In genomic region chr16:91909569-91910335, GRCm38 (mm10) we compare ENCODE assay signal across 31 mouse cellular contexts.
"Had no signal": no experiment of that assay in that cellular context is flagged by ENCODE, and none has a peak within 500 bp of the region (broad histone marks: within the 10 kb centered on the region; RNA-seq: fewer than 3 reads in every experiment).

No protein-coding gene starts in this region.

- DNase-seq: heart, postnatal 10 days; heart, postnatal 14 days; heart, postnatal 36 days; heart, postnatal 4 days; kidney, adult 11 months; kidney, adult 18-20 months; kidney, adult 2 months; kidney, adult 8-10 months; kidney, adult 9 months; kidney, postnatal 10 days; kidney, postnatal 14 days; kidney, postnatal 36 days; kidney, postnatal 4 days; layer of hippocampus, adult 9-11 months; layer of hippocampus, postnatal 36 days had no signal

- H3K27me3 ChIP-seq: heart, embryonic 15.5 days; hindbrain, embryonic 12.5 days; hindbrain, embryonic 13.5 days; hindbrain, embryonic 15.5 days; intestine, embryonic 15.5 days; kidney, embryonic 15.5 days had no signal

- H3K27ac ChIP-seq: heart, embryonic 15.5 days; hindbrain, embryonic 10.5 days; hindbrain, embryonic 12.5 days; hindbrain, embryonic 13.5 days; hindbrain, embryonic 14.5 days; hindbrain, embryonic 15.5 days; hindbrain, postnatal 0 days; intestine, embryonic 15.5 days; kidney, embryonic 15.5 days; kidney, postnatal 0 days; layer of hippocampus, adult 2 months; left cerebral cortex, adult 2 months had no signal

- H3K4me1 ChIP-seq: heart, embryonic 15.5 days; hindbrain, embryonic 10.5 days; hindbrain, embryonic 12.5 days; hindbrain, embryonic 13.5 days; hindbrain, embryonic 15.5 days; intestine, embryonic 15.5 days; kidney, embryonic 15.5 days had no signal

- H3K9me3 ChIP-seq: heart, embryonic 15.5 days; hindbrain, embryonic 10.5 days; hindbrain, embryonic 12.5 days; hindbrain, embryonic 13.5 days; hindbrain, embryonic 15.5 days; intestine, embryonic 15.5 days; kidney, embryonic 15.5 days had no signal

- H3K9ac ChIP-seq: heart, embryonic 15.5 days; hindbrain, embryonic 12.5 days; hindbrain, embryonic 13.5 days; hindbrain, embryonic 14.5 days; hindbrain, embryonic 15.5 days; intestine, embryonic 15.5 days; kidney, embryonic 15.5 days had no signal

- ATAC-seq: hindbrain, embryonic 16.5 days; hindbrain, postnatal 0 days; inflammation-experienced regulatory T-cells, adult 6 months; intestine, embryonic 15.5 days; intestine, embryonic 16.5 days; intestine, postnatal 0 days had no signal

- H3K4me2 ChIP-seq: heart, embryonic 15.5 days; hindbrain, embryonic 12.5 days; hindbrain, embryonic 13.5 days; hindbrain, embryonic 14.5 days; hindbrain, embryonic 15.5 days; intestine, embryonic 15.5 days; kidney, embryonic 15.5 days had no signal

- H3K36me3 ChIP-seq: heart, embryonic 15.5 days; hindbrain, embryonic 10.5 days; intestine, embryonic 15.5 days; kidney, embryonic 15.5 days had no signal

- H3K4me3 ChIP-seq: heart, embryonic 15.5 days; hindbrain, embryonic 10.5 days; hindbrain, embryonic 12.5 days; hindbrain, embryonic 13.5 days; hindbrain, embryonic 15.5 days; intestine, embryonic 15.5 days; kidney, embryonic 15.5 days; layer of hippocampus, adult 2 months; left cerebral cortex, adult 2 months had no signal
